Mouse (Mus musculus) lung, postnatal 0 days (tissue): ENCODE data around the gene Hist1h2ab.

ENCODE experiments used
- CTCF ChIP-seq: IDR thresholded peaks from 2 replicates; pipeline ENCODE4 v1.5.1; 2016; ENCODE audit warnings: antibody characterized with exemption, mild to moderate bottlenecking
- EP300 ChIP-seq: IDR thresholded peaks from 2 replicates; pipeline ENCODE4 v1.6.1; 2016; ENCODE audit warnings: antibody characterized with exemption, mild to moderate bottlenecking, control low read depth

GRCm38 (mm10) chr13:23749563-23750121 lies 1.3 kb upstream of the Hist1h2ab start:
- no peak for TF ChIP-seq CTCF
- peak; percentile 52; the same call in 1 of the 2 replicates for TF ChIP-seq EP300
